Mouse (Mus musculus): Measurements from ENCODE around the gene Gja3.

GRCm38 (mm10) chr14:57034135-57034534 lies 23.8 kb downstream of the Gja3 start:
- no peak for TF ChIP-seq POLR2A (IDR thresholded peaks at IDR 0.05; ENCODE audit: extremely low read depth, insufficient read depth, low read length)
- no peak for TF ChIP-seq CTCF (IDR thresholded peaks at IDR 0.05; ENCODE audit: extremely low read depth, insufficient read depth, low read length)
